Mouse (Mus musculus): ENCODE data around the gene Cilp2.

DNA sequence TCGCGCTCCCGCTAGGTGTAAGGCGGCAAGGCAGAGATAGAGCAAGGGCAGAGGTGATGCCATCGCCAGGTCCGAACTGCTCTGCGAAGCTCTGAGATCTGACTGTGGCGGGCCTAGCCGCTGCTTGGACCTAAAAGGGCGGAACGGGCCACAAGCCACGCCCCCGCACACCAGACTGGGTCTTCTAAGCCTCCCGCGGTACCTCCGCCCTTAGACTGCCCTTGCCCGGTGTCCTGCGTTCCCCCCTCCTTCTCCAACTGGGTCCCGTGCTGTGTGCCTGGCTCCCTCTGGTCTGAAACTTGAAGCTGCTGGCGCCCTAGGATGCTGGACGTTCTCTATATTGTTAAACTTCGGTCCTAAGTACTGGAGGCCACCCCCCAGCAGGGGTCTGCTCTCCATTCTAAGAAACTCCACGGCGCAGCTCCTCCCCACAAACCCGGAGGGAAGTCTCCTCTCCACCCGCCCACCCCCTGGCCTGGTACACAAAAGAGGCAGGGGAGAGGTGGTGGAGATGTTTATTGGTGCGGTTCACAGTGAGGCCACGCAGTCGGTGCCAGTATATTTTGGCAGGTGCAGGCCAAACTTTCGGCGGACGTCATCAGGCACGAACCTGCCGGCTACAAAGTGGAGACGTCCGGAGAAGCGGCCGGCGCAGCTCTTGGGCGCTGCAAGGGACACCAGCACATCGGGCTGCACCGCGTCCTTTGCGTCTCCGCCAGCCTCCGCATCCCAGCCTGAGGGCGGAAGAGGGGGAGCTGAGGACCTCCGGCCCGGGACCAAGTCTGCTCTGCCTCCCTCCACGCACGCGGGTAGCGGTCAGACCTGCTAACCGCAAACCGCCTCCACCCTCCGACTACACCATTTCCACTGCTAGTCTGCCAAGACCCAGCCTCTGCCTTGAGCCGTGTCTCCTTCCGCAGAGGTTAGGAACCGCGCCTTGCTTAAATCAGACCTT is at the start of gene Cilp2:
- no peak for TF ChIP-seq CTCF (IDR thresholded peaks at IDR 0.05; ENCODE audit: borderline replicate concordance, control insufficient read depth, extremely low read depth, insufficient read depth, low read length, poor library complexity)
- no peak for TF ChIP-seq POLR2A (IDR thresholded peaks at IDR 0.05; ENCODE audit: control insufficient read depth, extremely low read depth, insufficient read depth, low read length, poor library complexity)

All from thymus, adult 2 months (tissue).